Mouse (Mus musculus) lung, embryonic 14.5 days (tissue): ENCODE results near the gene Gm5089. TPM values are rescaled to one million over a fixed set of nuclear protein-coding genes. Genes with fewer than 3 reads are reported as not detected.
"Not testable (repeated sequence)": the region's sequence is repeated elsewhere in the genome, so short reads cannot be mapped to it uniquely, and the experiment has no call there.

Source experiments
- ATAC-seq: fragments of 200-750 bp; cut with Nextera tagmentation; 2 replicates; pipeline ENCODE4 v1.8.0; 2017; ENCODE audit warnings: mild to moderate bottlenecking, moderate TSS enrichment, moderate library complexity; ENCODE audit not compliant: insufficient read depth
- DNase-seq: peaks from one replicate; pipeline ENCODE4 v3.0.0-alpha.2; 2015
- H3K27ac ChIP-seq: fragments of 300-500 bp; sonication (generic); 2 replicates; pipeline ENCODE4 v1.5.1; 2014; ENCODE audit warnings: low read depth, mild to moderate bottlenecking, moderate library complexity
- H3K27me3 ChIP-seq: fragments of 300-500 bp; sonication (generic); 2 replicates; pipeline ENCODE4 v1.6.1; 2014; ENCODE audit warnings: low read length, control low read depth; ENCODE audit not compliant: insufficient read depth
- H3K36me3 ChIP-seq: fragments of 300-500 bp; sonication (generic); 2 replicates; pipeline ENCODE4 v1.6.1; 2014; ENCODE audit warnings: control low read depth; ENCODE audit not compliant: insufficient read depth
- H3K4me1 ChIP-seq: fragments of 300-500 bp; sonication (generic); 2 replicates; pipeline ENCODE4 v1.6.1; 2014; ENCODE audit warnings: antibody characterized with exemption, control low read depth; ENCODE audit not compliant: insufficient read depth
- H3K4me2 ChIP-seq: fragments of 300-500 bp; sonication (generic); 2 replicates; pipeline ENCODE4 v1.6.1; 2014; ENCODE audit warnings: mild to moderate bottlenecking
- H3K4me3 ChIP-seq: fragments of 300-500 bp; sonication (generic); 2 replicates; pipeline ENCODE4 v1.5.1; 2014; ENCODE audit warnings: low read depth, low read length
- H3K9ac ChIP-seq: fragments of 300-500 bp; sonication (generic); 2 replicates; pipeline ENCODE4 v1.6.1; 2014
- H3K9me3 ChIP-seq: fragments of 300-500 bp; sonication (generic); 2 replicates; pipeline ENCODE4 v1.6.1; 2016; ENCODE audit warnings: low read depth, low read length, control low read depth
- CTCF ChIP-seq: IDR thresholded peaks from 2 replicates; pipeline ENCODE4 v1.5.1; 2016; ENCODE audit warnings: antibody characterized with exemption, low read depth
- WGBS: fragments of 180-500 bp; shearing (Covaris S2); extraction: QIAGEN DNeasy Blood & Tissue Kit; methylation state at CpG from one replicate; pipeline ENCODE4 v1.1.7; 2014; 5-methylcytosine and 5-hydroxymethylcytosine counted together
- polyA plus RNA-seq: library from polyadenylated mRNA; unstranded; fragments of >200 nt; fragmentation: Nextera tagmentation; extraction: Ambion mirVana; gene quantifications from 2 replicates; pipeline ENCODE4 v1.2.1, GENCODE M21; 2014

Gm5089 gene
- polyA plus RNA-seq, 1 experiment from 2014 or later: not detected

GRCm38 (mm10) chr14:122465931-122466490, 15.1 kb upstream of the Gm5089 start:
- H3K4me2 ChIP-seq: no peak overlapping the region

DNA sequence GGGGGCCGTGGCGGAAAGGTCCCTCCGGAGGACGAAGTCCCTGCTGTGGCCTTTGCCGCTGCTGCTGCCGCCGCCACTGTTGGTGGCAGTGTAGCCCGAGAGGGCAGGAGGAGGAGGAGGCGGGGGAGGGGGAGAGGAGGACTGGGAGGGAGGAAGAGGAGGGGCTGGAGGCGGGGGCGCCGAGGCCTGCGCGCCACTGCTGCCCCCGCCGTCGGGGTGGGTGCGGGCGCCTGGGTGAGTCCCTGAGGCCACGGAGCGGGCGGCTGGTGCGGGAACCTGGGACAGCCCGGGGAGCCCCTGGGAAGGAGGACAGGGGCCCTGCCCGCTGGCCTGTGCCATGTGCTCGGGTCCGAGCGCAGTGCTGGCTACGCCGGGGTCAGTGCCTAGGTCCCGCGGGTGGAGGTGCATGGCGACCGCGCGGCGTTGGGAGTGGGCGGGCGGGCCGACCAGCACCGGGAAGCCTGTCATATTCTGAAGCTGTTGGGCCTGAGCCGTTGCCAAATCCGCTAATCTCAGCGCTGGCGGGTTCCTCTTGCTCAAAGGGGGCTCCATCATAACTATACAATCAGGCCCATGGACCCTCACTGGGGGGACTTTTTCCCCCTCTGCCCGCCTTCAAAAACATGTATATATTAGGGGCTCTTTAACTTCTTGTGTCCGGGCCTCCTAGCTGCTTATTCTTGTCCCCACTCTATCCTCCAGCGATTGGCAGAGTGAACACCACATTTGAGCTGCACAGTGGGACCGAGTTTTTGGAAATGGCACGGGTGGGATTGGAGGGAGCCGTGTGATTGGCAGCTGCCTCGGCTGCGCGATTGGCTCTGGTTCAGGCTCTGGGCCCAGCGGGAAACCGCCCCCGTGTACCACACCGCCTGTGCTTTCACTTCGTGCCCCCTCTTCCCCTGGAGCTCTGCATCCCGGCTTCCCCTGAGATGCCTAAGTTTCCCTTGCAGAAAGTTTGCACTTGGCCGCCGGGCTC, 14.1 kb upstream of the Gm5089 start, which contains the start of gene Zic5:
TSS of gene Zic5 (minus strand) at position 915 of the 979 bp plus-strand sequence.
- peak within 1 kb of the TSS; percentile 83 for H3K4me2 ChIP-seq
- no peaks in the 10 kb centered on the region for H3K36me3 ChIP-seq
- H3K27me3 ChIP-seq: peaks cover 98% of the 10 kb centered on the region
- ATAC-seq (peak; percentile 26; the same call in 1 of the 2 replicates), DNase-seq (peak; percentile 16)
- no peaks in the 10 kb centered on the region for H3K9me3 ChIP-seq
- WGBS: under 1% methylated on average over 62 of the region's 62 CpGs
- H3K4me1 ChIP-seq: no peaks in the 10 kb centered on the region
- no peak within 1 kb of the TSS for H3K27ac ChIP-seq
- H3K9ac ChIP-seq: peak within 1 kb of the TSS; percentile 9; the same call in 1 of the 2 replicates
- TF ChIP-seq CTCF: no peak
- peak within 1 kb of the TSS; percentile 43 for H3K4me3 ChIP-seq

More at GRCm38 (mm10) chr14:122465931-122466490, 15.1 kb upstream of the Gm5089 start:
- Histone ChIP-seq H3K36me3 (no peaks in the 10 kb centered on the region), H3K27ac (no peak overlapping the region), H3K9ac (no peak overlapping the region), H3K27me3 (peaks cover 100% of the 10 kb centered on the region), H3K4me1 (no peaks in the 10 kb centered on the region), H3K9me3 (no peaks in the 10 kb centered on the region), H3K4me3 (no peak overlapping the region)
- WGBS: 28% methylated on average over 13 of the region's 13 CpGs
- ATAC-seq: no peak
- TF ChIP-seq CTCF: no peak
- DNase-seq: no peak

DNA sequence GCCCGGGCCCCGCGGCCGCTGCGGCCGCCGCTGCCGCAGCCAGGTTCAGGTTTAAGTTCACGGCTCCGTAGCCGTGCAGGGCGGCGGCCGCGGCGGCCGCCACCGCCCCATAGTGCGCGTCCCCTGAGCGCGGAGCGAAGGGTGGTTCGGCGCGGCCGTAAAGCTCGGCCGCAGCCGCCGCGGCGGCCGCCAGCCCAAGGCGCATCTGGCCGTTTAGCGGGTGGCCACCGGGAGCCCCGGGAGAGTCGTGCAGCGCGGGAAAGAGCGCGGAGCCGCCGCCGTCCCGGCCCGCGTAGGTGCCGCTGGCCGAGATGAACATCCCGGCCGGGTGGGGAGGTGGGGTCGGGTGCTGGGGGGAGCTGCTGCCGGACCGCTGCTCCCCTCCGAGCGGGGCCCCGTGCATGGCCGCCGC, 13.4 kb upstream of the Gm5089 start:
- H3K9me3 ChIP-seq: no peaks in the 10 kb centered on the region
- H3K9ac ChIP-seq: peak overlapping the region; percentile 9; the same call in 1 of the 2 replicates
- under 1% methylated on average over 37 of the region's 62 CpGs for WGBS
- peak; percentile 36; the same call in 1 of the 2 replicates for ATAC-seq
- H3K27ac ChIP-seq: no peak overlapping the region
- DNase-seq: peak; percentile 32
- TF ChIP-seq CTCF: no peak
- H3K27me3 ChIP-seq: peaks cover 98% of the 10 kb centered on the region
- H3K4me1 ChIP-seq: no peaks in the 10 kb centered on the region
- H3K4me2 ChIP-seq: peak overlapping the region; percentile 83
- peak overlapping the region; percentile 43 for H3K4me3 ChIP-seq
- no peaks in the 10 kb centered on the region for H3K36me3 ChIP-seq

- ATAC-seq: peak; percentile 77
- peaks cover 93% of the 10 kb centered on the region for H3K27me3 ChIP-seq
- not testable (repeated sequence) for H3K9ac ChIP-seq, H3K9me3 ChIP-seq, H3K27ac ChIP-seq, H3K4me1 ChIP-seq, H3K36me3 ChIP-seq
- WGBS: 2% methylated on average over 58 of the region's 58 CpGs
- DNase-seq: peak; percentile 49
- peak overlapping the region; percentile 43 for H3K4me3 ChIP-seq
- H3K4me2 ChIP-seq: peak overlapping the region; percentile 83
These were observed 12.9 kb upstream of the Gm5089 start for GRCm38 (mm10) chr14:122463734-122464341.

DNA sequence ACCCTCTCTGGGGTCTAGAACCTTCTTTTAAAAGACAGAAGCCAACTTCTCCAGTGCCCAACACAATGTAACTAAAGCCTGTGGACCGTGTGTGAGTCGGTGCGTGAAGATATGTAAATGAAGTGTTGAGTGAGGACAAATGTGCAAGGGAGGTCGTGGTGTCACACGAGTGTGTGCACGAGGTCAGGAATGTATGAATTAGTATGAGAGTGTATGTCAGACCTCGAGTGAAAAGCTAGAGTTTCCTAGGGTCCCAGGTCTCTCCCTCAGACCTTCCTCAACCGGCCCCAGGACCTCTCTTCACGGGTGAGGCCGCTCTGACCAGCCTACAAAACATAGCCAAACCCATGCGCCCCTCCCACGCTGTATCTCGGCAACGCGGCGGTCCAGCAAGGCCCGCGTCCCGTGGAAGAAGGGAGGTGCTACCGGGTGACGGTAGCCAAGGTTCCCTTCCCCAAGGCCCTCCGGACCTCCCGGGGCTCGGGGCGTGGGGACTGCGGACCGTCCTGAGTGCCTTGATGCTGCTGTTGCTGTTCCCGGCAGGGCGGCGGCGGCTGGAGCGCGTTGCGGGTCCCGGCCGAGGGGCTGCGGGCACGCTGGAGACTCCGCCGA, 12.3 kb upstream of the Gm5089 start:
- Histone ChIP-seq H3K9ac (no peak overlapping the region), H3K27me3 (peaks cover 86% of the 10 kb centered on the region), H3K4me2 (peak overlapping the region; percentile 83), H3K36me3 (no peaks in the 10 kb centered on the region), H3K4me1 (no peaks in the 10 kb centered on the region), H3K4me3 (peak overlapping the region; percentile 43), H3K27ac (no peak overlapping the region), H3K9me3 (no peaks in the 10 kb centered on the region)
- no peak for TF ChIP-seq CTCF
- DNase-seq (peak; percentile 13), ATAC-seq (peak; percentile 22; the same call in 1 of the 2 replicates)
- WGBS: 3% methylated on average over 40 of the region's 40 CpGs

DNA sequence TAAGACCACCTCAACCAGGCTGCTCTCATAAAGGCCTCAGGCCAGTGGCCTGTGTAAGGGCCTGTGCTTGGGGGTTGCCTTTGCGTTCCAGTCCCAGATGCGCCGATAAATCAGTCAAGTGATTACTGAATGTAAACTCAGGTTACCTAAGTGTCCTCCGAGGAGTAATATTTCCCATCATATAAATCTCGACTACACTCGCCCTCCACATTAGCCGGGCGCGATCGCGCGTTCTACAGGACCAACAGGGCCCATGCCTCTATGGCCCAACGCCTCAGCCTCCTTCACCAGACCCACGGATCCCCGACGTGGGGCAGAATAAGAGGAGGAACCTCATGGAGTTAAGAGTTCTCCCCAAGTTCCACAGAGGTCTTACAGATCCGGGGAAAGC, 11.8 kb upstream of the Gm5089 start:
- Histone ChIP-seq H3K27ac (no peak overlapping the region), H3K4me3 (no peak overlapping the region), H3K4me1 (no peaks in the 10 kb centered on the region), H3K4me2 (no peak overlapping the region), H3K27me3 (peaks cover 81% of the 10 kb centered on the region), H3K9me3 (no peaks in the 10 kb centered on the region), H3K36me3 (no peaks in the 10 kb centered on the region), H3K9ac (no peak overlapping the region)
- WGBS: 13% methylated on average over 17 of the region's 17 CpGs
- TF ChIP-seq CTCF: no peak
- DNase-seq (no peak), ATAC-seq (no peak)
